Mouse (Mus musculus): Measurements from ENCODE around the gene Scin.

GRCm38 (mm10) chr12:40114020-40114419 lies 20.0 kb downstream of the Scin start:
- no peak for TF ChIP-seq CTCF (IDR thresholded peaks at IDR 0.05; ENCODE audit: low read depth, low read length)
- no peak for TF ChIP-seq TAL1 (conservative IDR thresholded peaks at IDR 0.05; ENCODE audit: low read depth, low read length)
- no peak for TF ChIP-seq GATA1 (IDR thresholded peaks at IDR 0.05; ENCODE audit: borderline replicate concordance, low read length)
